Mouse (Mus musculus) lung, adult 10 weeks (tissue): ENCODE measurements around the gene Cltc. TPM values are rescaled to one million over a fixed set of nuclear protein-coding genes. Genes with fewer than 3 reads are reported as not detected.

Experiments used
- polyA plus RNA-seq: library from polyadenylated mRNA; stranded (reverse); fragments of 350-450 nt; fragmentation: Illumina TruSeq; extraction: RNeasy Lipid Tissue Mini Kit (QIAGEN cat#74804); gene quantifications from one replicate; pipeline ENCODE4 v1.2.3, GENCODE M21; 2014; ENCODE audit warnings: low read depth, low replicate concordance; ENCODE audit not compliant: insufficient read depth

The Cltc gene
- 77.9 TPM for polyA plus RNA-seq

GRCm38 (mm10) chr11:86757480-86758371 lies at the start of gene Cltc:
Gene Cltc, minus strand, starts transcription at chr11:86757565.

DNA sequence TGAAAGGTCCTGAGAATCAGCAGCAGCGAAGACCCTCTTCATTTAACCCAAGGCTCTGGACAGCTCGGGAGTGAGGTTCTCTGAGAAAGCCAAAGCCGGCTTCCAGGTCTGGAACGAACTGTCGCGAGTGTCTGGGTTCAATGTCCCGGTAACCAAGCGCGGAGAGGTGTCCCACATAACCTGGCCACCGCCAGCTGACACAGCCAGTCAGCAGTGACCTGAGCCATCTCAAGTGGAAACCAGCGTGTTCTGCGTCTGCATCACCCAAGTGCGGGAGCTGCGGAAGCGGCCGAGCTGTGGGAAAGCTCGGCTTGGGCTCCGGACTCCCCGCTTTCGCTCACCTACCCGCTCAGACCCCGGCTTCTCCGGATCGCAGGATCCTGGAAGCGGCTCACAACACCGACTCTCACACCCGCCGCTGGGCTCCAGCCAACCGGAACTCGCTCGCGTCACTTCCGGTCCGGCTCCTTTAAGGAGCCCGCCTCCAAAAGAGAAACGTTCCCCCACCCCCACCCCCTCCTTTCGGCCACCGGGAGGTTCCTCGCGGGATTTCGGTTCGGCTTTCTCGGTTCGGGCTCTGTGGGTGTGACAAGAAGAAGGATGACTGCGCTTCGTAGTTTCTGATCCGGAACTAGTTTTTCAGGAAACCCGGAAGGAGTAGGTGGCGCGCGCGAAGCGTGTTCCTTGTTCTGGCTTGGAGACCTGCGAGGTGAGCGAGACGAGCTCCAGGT lies 73.8 kb downstream of the Cltc start, which contains the start of the genes Vmp1 and Ptrh2:
Gene Vmp1 (minus strand): TSS at position 442 of the 731 bp plus-strand sequence.
Gene Ptrh2 (plus strand): TSS at position 591 of the 731 bp plus-strand sequence.

Other genes starting within 250 kb of the Cltc start
- gene Rps6kb1, start 212.8 kb downstream of the Cltc start, polyA plus RNA-seq, result 9.7 TPM
- 5.3 TPM for gene Tubd1, start 212.6 kb downstream of the Cltc start, polyA plus RNA-seq
- gene Vmp1, start 73.7 kb downstream of the Cltc start, polyA plus RNA-seq, result 95.0 TPM
- gene Ptrh2, start 73.6 kb downstream of the Cltc start, polyA plus RNA-seq, result 7.4 TPM
- 16.3 TPM for gene Dhx40, start 50.2 kb upstream of the Cltc start, polyA plus RNA-seq
- 4.4 TPM for gene Ypel2, start 236.1 kb upstream of the Cltc start, polyA plus RNA-seq